Mouse (Mus musculus) heart, postnatal 0 days (tissue): ENCODE measurements at regions not wholly inside any gene's neighbourhood (a gene's known extent, or its start where the extent isn't known, plus 50 kb on each side); places are given as distances from the start of the nearest gene placed in this dataset.

Experiments
- CTCF ChIP-seq: IDR thresholded peaks from 2 replicates; pipeline ENCODE4 v1.5.1; 2016; ENCODE audit warnings: antibody characterized with exemption, control low read depth, low read depth
- EP300 ChIP-seq: IDR thresholded peaks from 2 replicates; pipeline ENCODE4 v1.6.1; 2016; ENCODE audit warnings: antibody characterized with exemption, low read depth

- TF ChIP-seq CTCF = no peak
- no peak for TF ChIP-seq EP300
Measured at GRCm38 (mm10) chr10:30439802-30440201, 160.7 kb downstream of the Trmt11 start.
